14 mouse cellular contexts compared by ENCODE assay signal in genomic region chr2:69493130-69493529, GRCm38 (mm10).
DNase-seq lines count a peak whose midpoint lies in the region; ATAC-seq and TF ChIP-seq lines count a peak whose summit lies in the region.
"Had no signal": no experiment of that assay in that cellular context is flagged by ENCODE, and none has a peak within 500 bp of the region (broad histone marks: within the 10 kb centered on the region; RNA-seq: fewer than 3 reads in every experiment).

No protein-coding gene starts in this region.

- H3K4me2 ChIP-seq in kidney, embryonic 16.5 days (replicated peaks; ENCODE audit: low read depth, low read length): no peak overlapping the region
- H3K4me2 ChIP-seq: lung, embryonic 15.5 days had no signal

- in situ Hi-C loops in ES-E14 (cut with MboI; ENCODE audit: low sequenced_read_pairs in 2 of 2, unreplicated experiment in 2 of 2): no loop called here

- TF ChIP-seq POLR2A in liver, adult 2 months (IDR thresholded peaks at IDR 0.05; ENCODE audit: extremely low read depth, insufficient read depth, low read length): no peak

- no peak overlapping the region for H3K4me3 ChIP-seq in gastrocnemius, adult 2 months
- H3K4me3 ChIP-seq in liver, adult 2 months (ENCODE audit: insufficient read depth, low read depth, low read length): no peak overlapping the region
- H3K4me3 ChIP-seq in ES-E14 (ENCODE audit: insufficient read depth in 1 of 2, low read depth in 1 of 2, low read length in 2 of 2, poor library complexity in 1 of 2, severe bottlenecking in 1 of 2): no peak overlapping the region
- no peak overlapping the region for H3K4me3 ChIP-seq in kidney, embryonic 16.5 days (ENCODE audit: low read length)
- H3K4me3 ChIP-seq: lung, embryonic 15.5 days had no signal

- no peak overlapping the region for H3K27ac ChIP-seq in gastrocnemius, adult 2 months
- no peak overlapping the region for H3K27ac ChIP-seq in liver, adult 2 months (replicated peaks; ENCODE audit: insufficient read depth, low read depth, low read length)
- no peak overlapping the region for H3K27ac ChIP-seq in ES-E14 (ENCODE audit: insufficient read depth, low read depth, low read length, poor library complexity, severe bottlenecking)
- no peak overlapping the region for H3K27ac ChIP-seq in kidney, embryonic 16.5 days (ENCODE audit: low read length)
- H3K27ac ChIP-seq: lung, embryonic 15.5 days had no signal

- DNase-seq in gastrocnemius, adult 2 months: no peak
- no peak for DNase-seq in gastrocnemius, postnatal 25 days
- peak; percentile 32 for DNase-seq in liver, adult 2 months (ENCODE audit: extremely low read depth, low read depth, low spot score)
- no peak for DNase-seq in liver
- DNase-seq in ES-E14 (ENCODE audit: low read depth, low spot score): peak; percentile 2
- peak; percentile 20 for DNase-seq in retina, embryonic 14.5 days (ENCODE audit: low spot score)
- DNase-seq in thymus, postnatal 10 days (ENCODE audit: low spot score in 2 of 2): no peak
- DNase-seq: adrenal gland, postnatal 14 days; cerebellum, adult 2 months; thymus, postnatal 36 days had no signal

- no peaks in the 10 kb centered on the region for H3K36me3 ChIP-seq in liver, adult 2 months (ENCODE audit: control insufficient read depth, insufficient read depth, low read length)
- peaks cover 8% of the 10 kb centered on the region for H3K36me3 ChIP-seq in ES-E14 (ENCODE audit: control insufficient read depth, insufficient read depth, low read length, poor library complexity, severe bottlenecking)
- H3K36me3 ChIP-seq in kidney, embryonic 16.5 days (ENCODE audit: insufficient read depth, low read length): no peaks in the 10 kb centered on the region; the same call in 1 of the 2 replicates
- H3K36me3 ChIP-seq: G1E; lung, embryonic 15.5 days had no signal

- intact Hi-C loops in gastrocnemius, adult 2 months (cut with DNase I): no loop called here

- WGBS in liver, adult 2 months: 80% methylated on average over 4 of the region's 4 CpGs
- WGBS in kidney, embryonic 16.5 days: 84% methylated on average over 4 of the region's 4 CpGs

- ATAC-seq in kidney, embryonic 16.5 days (ENCODE audit: low FRiP score, low TSS enrichment): no peak
- ATAC-seq: hindbrain, embryonic 16.5 days had no signal

- no peaks in the 10 kb centered on the region for H3K79me2 ChIP-seq in liver, adult 2 months (ENCODE audit: control insufficient read depth, insufficient read depth, low read length)

- no peak overlapping the region for H3K9ac ChIP-seq in liver, adult 2 months (ENCODE audit: low read depth, low read length)
- no peak overlapping the region for H3K9ac ChIP-seq in ES-E14 (ENCODE audit: insufficient read depth, low read depth, low read length, poor library complexity, severe bottlenecking)
- H3K9ac ChIP-seq in kidney, embryonic 16.5 days (replicated peaks; ENCODE audit: low read length): no peak overlapping the region
- H3K9ac ChIP-seq: lung, embryonic 15.5 days had no signal

- TF ChIP-seq CTCF in gastrocnemius, adult 2 months (IDR thresholded peaks at IDR 0.05): peak; percentile 9; the same call in 1 of the 2 replicates
- TF ChIP-seq CTCF in liver, adult 2 months (IDR thresholded peaks at IDR 0.05; ENCODE audit: low read depth, low read length): peak; percentile 34; the same call in 1 of the 2 replicates

- no peaks in the 10 kb centered on the region; the same call in 1 of the 2 replicates for H3K27me3 ChIP-seq in liver, adult 2 months (ENCODE audit: control insufficient read depth, insufficient read depth, low read length)
- no peaks in the 10 kb centered on the region for H3K27me3 ChIP-seq in kidney, embryonic 16.5 days (ENCODE audit: insufficient read depth, low read length)
- H3K27me3 ChIP-seq: lung, embryonic 15.5 days had no signal

- no peaks in the 10 kb centered on the region for H3K4me1 ChIP-seq in liver, adult 2 months (ENCODE audit: control insufficient read depth, insufficient read depth, low read length)
- no peaks in the 10 kb centered on the region for H3K4me1 ChIP-seq in ES-E14 (ENCODE audit: control insufficient read depth in 2 of 2, insufficient read depth in 2 of 2, low read length in 2 of 2, poor library complexity in 1 of 2)
- no peaks in the 10 kb centered on the region for H3K4me1 ChIP-seq in kidney, embryonic 16.5 days (ENCODE audit: insufficient read depth, low read length)
- H3K4me1 ChIP-seq: lung, embryonic 15.5 days had no signal

- no peaks in the 10 kb centered on the region for H3K9me3 ChIP-seq in ES-E14 (ENCODE audit: control insufficient read depth, insufficient read depth, low read depth, low read length)
- no peaks in the 10 kb centered on the region for H3K9me3 ChIP-seq in kidney, embryonic 16.5 days (ENCODE audit: low read length)
- H3K9me3 ChIP-seq: G1E; lung, embryonic 15.5 days had no signal

TF ChIP-seq in ES-E14, 5 proteins besides CTCF, POLR2A, EP300 and RAD21:
- TF ChIP-seq HCFC1 (IDR thresholded peaks at IDR 0.05; ENCODE audit: borderline replicate concordance, insufficient read depth, low read length) (no peak), MAFK (IDR thresholded peaks at IDR 0.05; ENCODE audit: insufficient read depth, low read depth, low read length) (no peak), CHD2 (IDR thresholded peaks at IDR 0.05; ENCODE audit: low read depth, low read length) (no peak), ZNF384 (IDR thresholded peaks at IDR 0.05; ENCODE audit: low read depth, low read length) (no peak), ZC3H11A (IDR thresholded peaks at IDR 0.05; ENCODE audit: borderline replicate concordance, low read depth, low read length) (no peak)

Comparison
In these comparisons a context has a peak if more than half of its experiments do, and no peak if none do; other contexts are left out.
1. DNase-seq: peak in liver, adult 2 months (single experiment), ES-E14 (single experiment) and retina, embryonic 14.5 days (single experiment); none in gastrocnemius, adult 2 months (single experiment), gastrocnemius, postnatal 25 days (single experiment), liver (single experiment) and thymus, postnatal 10 days (0 of 2).